Mouse (Mus musculus) spleen, adult 2 months (tissue): ENCODE results near the gene Nptx1. TPM values are rescaled to one million over a fixed set of nuclear protein-coding genes. Genes with fewer than 3 reads are reported as not detected.

Source experiments
- DNase-seq, 2 experiments: peaks; one replicate each; pipeline versions ENCODE4 v3.0.0 to v3.0.0-alpha.2; 2012 to 2021; ENCODE audit warnings: low spot score in 2 of 2, low read depth in 1 of 2
- H3K27ac ChIP-seq: fragments of 200-500 bp; 2 replicates; pipeline ENCODE4 v1.5.1; 2012; ENCODE audit warnings: low read length, inconsistent platforms; ENCODE audit not compliant: insufficient read depth
- H3K27me3 ChIP-seq: fragments of 200-500 bp; 2 replicates; pipeline ENCODE4 v1.6.1; 2012; ENCODE audit warnings: mild to moderate bottlenecking, moderate library complexity, low read length, inconsistent platforms; ENCODE audit not compliant: control insufficient read depth, insufficient read depth
- H3K36me3 ChIP-seq: fragments of 200-500 bp; 2 replicates; pipeline ENCODE4 v1.6.1; 2012; ENCODE audit warnings: mild to moderate bottlenecking, low read length, inconsistent platforms; ENCODE audit not compliant: control insufficient read depth, insufficient read depth
- H3K4me1 ChIP-seq: fragments of 200-500 bp; 2 replicates; pipeline ENCODE4 v1.6.1; 2011; ENCODE audit warnings: inconsistent platforms; ENCODE audit not compliant: control insufficient read depth, insufficient read depth, insufficient read length
- H3K4me3 ChIP-seq: fragments of 200-500 bp; 2 replicates; pipeline ENCODE4 v1.5.1; 2011; ENCODE audit warnings: mild to moderate bottlenecking, inconsistent platforms; ENCODE audit not compliant: insufficient read depth, insufficient read length; ENCODE audit errors: extremely low read depth
- CTCF ChIP-seq: fragments of 200-500 bp; IDR thresholded peaks from 2 replicates; pipeline ENCODE4 v1.5.1; 2011; ENCODE audit warnings: mild to moderate bottlenecking, inconsistent platforms; ENCODE audit not compliant: insufficient read depth, insufficient read length, insufficient replicate concordance; ENCODE audit errors: extremely low read depth
- POLR2A ChIP-seq: fragments of 200-500 bp; IDR thresholded peaks from 2 replicates; pipeline ENCODE4 v1.6.1; 2011; ENCODE audit warnings: low read depth, low read length, inconsistent platforms
- WGBS: fragments of 180-500 bp; shearing (Covaris S2); methylation state at CpG from one replicate; pipeline ENCODE4 v1.1.7; 2018; 5-methylcytosine and 5-hydroxymethylcytosine counted together
- polyA plus RNA-seq: library from polyadenylated mRNA; depleted of rRNA; stranded (reverse); fragments of >200 nt; gene quantifications from 2 replicates; pipeline ENCODE4 v1.2.3, GENCODE M21; 2012

Nptx1 gene
- polyA plus RNA-seq, 1 experiment, result 0.02 TPM

DNA sequence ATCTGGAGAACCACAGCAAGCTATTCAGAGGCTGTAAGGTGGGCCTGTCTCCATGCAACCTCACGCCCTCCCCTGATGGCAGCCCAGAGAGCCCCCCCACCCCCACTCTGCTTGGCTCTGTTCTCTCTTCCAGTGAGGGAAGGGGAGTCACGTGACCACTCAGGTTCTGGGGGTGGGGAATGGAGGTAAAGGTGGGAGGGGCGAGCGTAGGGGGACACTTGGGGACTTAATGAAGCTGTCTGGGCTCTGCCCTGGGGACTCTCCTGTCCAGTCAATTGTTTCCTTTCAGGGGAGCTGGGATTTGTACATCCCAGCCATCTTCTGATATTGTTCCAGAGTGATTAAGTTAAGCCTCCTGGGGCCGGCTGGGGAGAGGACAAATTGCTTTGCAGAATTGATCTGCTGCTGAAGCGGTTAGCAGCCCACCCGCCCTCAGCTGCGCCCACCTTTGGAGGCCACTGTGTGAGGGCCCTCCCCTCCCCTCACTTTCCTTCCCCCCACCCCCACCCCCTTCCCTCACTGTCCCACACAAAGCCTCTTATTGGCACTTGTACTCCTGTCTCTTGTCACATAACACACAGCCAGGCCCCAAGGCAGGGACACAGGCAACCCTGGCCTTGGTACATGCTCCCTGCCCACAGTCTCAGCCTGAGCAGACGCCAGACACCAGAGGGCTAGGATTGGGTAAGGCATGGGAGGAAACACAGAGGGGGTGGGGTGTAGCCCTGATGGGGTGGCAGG, 11.5 kb upstream of the Nptx1 start:
- Histone ChIP-seq H3K4me3 (no peak overlapping the region), H3K27me3 (no peaks in the 10 kb centered on the region), H3K36me3 (no peaks in the 10 kb centered on the region), H3K4me1 (no peaks in the 10 kb centered on the region), H3K27ac (no peak overlapping the region)
- TF ChIP-seq POLR2A, result no peak
- no peak for TF ChIP-seq CTCF
- WGBS, result 48% methylated on average over 9 of the region's 9 CpGs
- DNase-seq, result no peak

DNA sequence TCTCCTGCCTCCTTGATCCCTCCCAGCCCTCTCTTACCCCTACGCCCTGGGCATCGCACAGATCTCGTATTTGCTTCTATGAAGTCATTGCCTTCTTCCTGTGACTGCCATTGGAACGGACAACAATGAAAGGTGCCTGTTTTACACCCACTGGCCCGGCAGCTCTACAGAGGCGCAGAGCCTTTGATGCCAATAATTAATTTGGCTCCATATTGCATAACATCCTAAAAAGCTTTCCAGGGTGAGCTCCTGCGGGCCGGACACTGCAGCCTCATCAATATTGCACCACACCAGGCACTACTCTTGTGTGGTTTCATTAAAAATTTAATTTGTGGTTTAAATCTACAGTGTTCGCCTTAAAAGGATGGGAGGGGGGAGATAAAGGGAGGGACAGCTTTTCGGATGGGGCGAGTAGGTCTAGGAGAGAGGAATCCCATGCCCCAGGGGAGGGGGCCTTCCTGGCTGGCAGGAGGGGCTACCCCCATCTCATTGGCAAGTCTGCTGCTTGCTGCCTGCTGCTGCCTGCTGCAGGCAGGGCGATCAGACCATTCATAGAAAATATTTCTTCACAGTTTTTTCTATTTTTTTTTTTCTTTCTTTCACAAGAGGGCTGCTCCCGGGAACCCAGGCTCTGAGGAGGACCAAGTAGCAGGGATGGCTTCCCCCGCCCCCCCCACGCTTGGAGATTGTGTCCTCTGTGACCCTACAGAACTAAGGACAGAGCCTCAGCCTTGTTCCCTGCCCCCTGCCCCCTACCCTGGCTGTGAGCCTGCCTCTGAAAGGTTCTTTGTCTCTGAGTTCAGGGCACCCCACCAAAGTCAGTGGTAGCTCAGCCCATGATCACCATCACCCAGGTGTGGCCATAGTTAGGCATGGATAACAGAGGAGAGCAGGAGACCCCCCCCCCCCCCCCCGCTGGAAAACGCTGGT, 10.7 kb upstream of the Nptx1 start:
- DNase-seq, result no peak
- WGBS, result 52% methylated on average over 17 of the region's 17 CpGs
- TF ChIP-seq CTCF, result no peak
- no peak overlapping the region for H3K4me3 ChIP-seq
- no peaks in the 10 kb centered on the region for H3K4me1 ChIP-seq
- no peaks in the 10 kb centered on the region for H3K36me3 ChIP-seq
- H3K27me3 ChIP-seq, result no peaks in the 10 kb centered on the region
- H3K27ac ChIP-seq, result no peak overlapping the region

DNA sequence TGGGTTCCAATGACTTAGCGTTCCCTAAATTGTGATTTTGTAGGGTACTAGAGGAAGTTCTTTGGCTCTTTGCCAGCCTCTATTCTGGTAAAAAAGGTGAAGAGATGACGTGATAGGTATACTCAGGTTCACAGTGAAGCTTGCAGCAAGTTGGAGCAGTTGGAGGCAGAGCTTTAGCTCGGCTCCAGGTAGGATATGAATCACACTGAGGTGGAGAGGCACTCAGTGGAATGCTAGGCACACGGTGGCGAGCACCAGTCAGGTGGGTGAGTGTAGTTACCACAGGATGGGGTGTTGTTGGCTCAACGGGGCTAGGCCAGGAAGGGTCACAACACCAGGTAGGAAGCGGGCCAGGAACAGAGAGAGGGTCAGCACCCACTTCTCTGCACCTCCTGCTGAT, 7.6 kb upstream of the Nptx1 start:
- 69% methylated on average over 7 of the region's 7 CpGs for WGBS
- Histone ChIP-seq H3K27ac (no peak overlapping the region), H3K36me3 (no peaks in the 10 kb centered on the region), H3K4me1 (no peaks in the 10 kb centered on the region), H3K4me3 (no peak overlapping the region), H3K27me3 (no peaks in the 10 kb centered on the region; the same call in 1 of the 2 replicates)
- no peak for DNase-seq
- no peak for TF ChIP-seq POLR2A
- TF ChIP-seq CTCF, result no peak

DNA sequence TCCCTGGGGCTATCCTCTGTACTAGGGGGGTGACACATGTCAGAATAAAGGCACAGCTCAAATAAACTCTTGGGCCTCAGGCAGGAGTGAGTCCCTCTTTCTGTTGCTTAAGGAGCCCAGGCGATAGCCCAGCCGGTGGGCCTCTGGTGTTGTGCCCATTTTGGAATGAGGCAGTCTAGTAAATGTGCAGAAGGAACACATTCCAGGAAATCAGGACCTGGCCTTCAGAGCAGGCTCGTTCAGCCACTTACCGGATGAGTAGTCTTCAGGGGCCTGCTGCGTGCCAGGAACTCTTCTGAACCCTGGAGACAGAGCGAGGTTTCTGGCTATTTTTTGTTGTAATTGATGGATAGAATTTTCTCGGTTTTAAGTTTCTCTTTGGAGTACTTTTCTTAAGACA, 7.2 kb upstream of the Nptx1 start:
- Histone ChIP-seq H3K4me1 (no peaks in the 10 kb centered on the region), H3K27ac (no peak overlapping the region), H3K27me3 (peaks cover 1% of the 10 kb centered on the region; the same call in 1 of the 2 replicates), H3K36me3 (no peaks in the 10 kb centered on the region), H3K4me3 (no peak overlapping the region)
- WGBS, result 85% methylated on average over 7 of the region's 7 CpGs
- DNase-seq, result no peak
- TF ChIP-seq POLR2A (no peak), CTCF (no peak)

DNA sequence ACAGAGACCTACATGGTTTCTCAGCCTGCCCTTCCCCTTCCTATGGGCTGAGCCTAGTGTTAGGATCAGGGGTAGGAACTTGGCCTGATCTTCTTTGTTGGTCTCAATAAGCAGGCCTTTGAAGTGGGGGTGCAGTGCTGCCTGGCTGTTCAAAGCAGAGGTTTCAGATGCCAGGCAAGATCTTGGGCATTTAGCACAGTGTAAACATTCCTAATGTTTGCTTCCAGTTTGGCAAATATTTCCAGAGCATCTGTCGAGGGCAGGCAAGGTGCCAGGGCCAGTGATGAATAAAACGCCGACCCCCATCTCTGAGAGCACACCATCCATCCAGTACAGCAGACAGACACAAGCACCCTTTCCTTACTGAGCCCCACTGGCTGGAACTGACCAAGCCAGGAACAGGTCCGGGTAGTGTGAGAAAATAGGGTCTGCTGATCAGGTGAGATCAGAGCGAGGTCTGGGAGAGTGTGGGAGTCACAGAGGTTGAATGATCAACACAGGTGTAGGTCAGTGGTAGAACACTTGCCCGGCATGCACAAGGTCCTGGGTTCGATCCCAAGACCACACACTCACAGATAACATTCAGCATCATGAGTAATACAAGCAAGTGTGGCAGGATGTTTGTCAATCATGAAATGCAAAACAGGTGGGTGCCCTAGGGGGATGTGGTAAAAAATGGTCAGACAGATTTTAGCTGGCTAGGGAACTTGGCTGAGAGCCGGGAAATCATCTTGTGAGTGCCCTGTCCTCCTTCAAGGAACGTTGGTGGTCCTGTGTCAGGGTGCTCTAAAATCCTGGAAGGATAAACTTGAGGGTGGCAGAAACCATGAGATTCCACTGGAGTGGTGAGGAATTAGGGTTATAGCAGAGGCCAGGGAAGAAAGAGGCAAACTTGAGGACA, 5.6 kb upstream of the Nptx1 start:
- 70% methylated on average over 9 of the region's 9 CpGs for WGBS
- peaks cover 15% of the 10 kb centered on the region for H3K27me3 ChIP-seq

DNA sequence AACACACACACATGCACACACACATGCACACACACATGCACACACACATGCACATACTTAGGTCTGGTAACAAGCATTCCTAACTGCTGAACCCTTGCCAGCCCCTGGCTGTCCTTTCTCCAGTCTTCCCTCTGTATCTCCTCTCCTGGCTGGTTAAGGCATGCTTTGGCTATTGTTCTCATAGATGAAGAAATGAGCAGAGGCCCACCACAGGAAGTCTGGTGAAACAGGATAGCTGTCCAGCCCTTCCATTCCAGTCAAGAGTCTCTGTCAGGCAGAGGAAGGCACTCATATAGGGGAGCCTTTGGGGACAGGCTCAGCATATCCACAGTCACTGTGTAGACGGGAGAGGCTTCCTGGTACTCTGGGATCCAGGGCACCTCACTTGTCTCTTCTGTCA, 4.7 kb upstream of the Nptx1 start:
- H3K4me1 ChIP-seq, result peaks cover 13% of the 10 kb centered on the region
- H3K27me3 ChIP-seq, result peaks cover 23% of the 10 kb centered on the region
- H3K4me3 ChIP-seq, result no peak overlapping the region
- TF ChIP-seq CTCF (no peak), POLR2A (no peak)
- no peak for DNase-seq
- no peak overlapping the region for H3K27ac ChIP-seq
- H3K36me3 ChIP-seq, result no peaks in the 10 kb centered on the region
- 58% methylated on average over 1 of the region's 1 CpGs for WGBS

More for the DNA sequence above, 5.6 kb upstream of the Nptx1 start:
- no peak overlapping the region for H3K27ac ChIP-seq
- DNase-seq, result no peak
- TF ChIP-seq CTCF, result no peak
- H3K4me1 ChIP-seq, result peaks cover 5% of the 10 kb centered on the region; the same call in 1 of the 2 replicates
- no peak overlapping the region for H3K4me3 ChIP-seq
- no peaks in the 10 kb centered on the region for H3K36me3 ChIP-seq
